Mouse (Mus musculus): Measurements from ENCODE around the gene Ncapd2.

DNA sequence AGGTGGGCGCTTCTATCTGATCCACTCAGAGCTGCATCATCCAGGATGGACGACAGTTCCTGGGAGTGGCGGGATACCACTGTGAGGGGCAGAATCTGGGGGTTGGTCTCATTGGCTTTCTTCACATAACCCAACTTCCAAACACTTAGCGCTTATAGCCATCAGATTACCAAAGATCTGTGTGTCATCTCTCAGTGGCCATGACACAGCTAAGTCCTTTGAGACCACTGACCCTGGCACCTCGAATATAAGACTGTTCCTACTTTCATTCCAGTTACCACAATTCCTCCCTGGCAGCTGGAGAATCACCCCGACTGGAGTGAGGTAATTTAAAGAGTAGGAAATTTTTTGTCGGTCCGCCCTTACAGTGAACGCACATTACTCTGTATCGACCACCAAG is 5.3 kb downstream of the Ncapd2 start:
- TF ChIP-seq EP300 (IDR thresholded peaks at IDR 0.05; ENCODE audit: low read depth) (no peak), CTCF (IDR thresholded peaks at IDR 0.05; ENCODE audit: low read depth) (no peak)

All from liver, embryonic 14.5 days (tissue).